Comparison of ENCODE assay signal across 11 mouse cellular contexts in the genomic region with DNA sequence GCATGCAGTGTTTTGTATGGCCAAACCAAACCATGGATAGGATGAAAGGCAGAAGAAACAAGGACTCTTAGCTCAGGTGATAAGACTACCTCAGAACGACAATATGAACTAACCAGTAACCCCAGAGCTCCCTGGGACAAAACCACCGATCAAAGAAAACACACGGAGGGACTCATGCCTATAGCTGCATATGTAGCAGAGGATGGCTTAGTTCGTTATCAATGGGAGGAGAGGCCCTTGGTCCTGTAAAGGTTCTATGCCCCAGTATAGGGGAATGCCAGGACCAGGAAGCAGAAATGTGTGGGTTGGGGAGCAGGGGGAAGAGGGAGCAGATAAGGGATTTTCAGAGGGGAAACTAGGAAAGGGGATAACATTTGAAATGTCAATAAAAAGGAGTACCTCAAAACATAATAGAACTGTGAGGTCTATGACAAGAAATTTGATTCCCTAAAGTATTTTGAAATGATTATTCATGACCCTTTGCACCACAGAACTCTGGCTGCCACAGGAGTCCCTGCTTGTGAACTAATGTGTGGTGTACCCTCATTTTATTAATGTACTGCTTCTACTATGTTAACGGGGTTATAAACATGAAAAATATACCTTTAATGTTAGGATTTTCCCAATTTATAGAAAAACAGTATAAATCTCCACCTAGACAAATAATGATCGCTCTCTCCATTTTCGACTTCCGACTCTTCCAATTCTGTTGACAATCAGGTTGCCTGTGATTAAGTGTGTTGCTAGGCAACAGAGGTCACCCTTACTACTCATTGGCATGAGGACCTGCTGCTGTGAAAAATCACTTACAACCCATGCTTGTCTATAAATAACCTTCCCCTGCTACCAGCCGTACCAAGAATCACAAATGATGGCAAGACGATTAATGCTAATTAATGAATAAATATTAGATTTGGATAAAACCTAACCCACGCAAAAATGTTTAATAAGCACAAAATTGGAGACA.
A peak's percentile ranks its signal among the peaks of the same experiment; 100 is the strongest.
DNase-seq lines count a peak whose midpoint lies in the region; ATAC-seq and TF ChIP-seq lines count a peak whose summit lies in the region.
"Had no signal": no experiment of that assay in that cellular context is flagged by ENCODE, and none has a peak within 500 bp of the region (broad histone marks: within the 10 kb centered on the region; RNA-seq: fewer than 3 reads in every experiment).

No protein-coding gene starts in this region.

- 65% methylated on average over 11 of the region's 11 CpGs for WGBS in heart, adult 2 months
- WGBS in neural tube, embryonic 11.5 days, result 51% methylated on average over 11 of the region's 11 CpGs

- no peak overlapping the region for H3K9ac ChIP-seq in heart, adult 2 months (ENCODE audit: low read depth, low read length)
- H3K9ac ChIP-seq in neural tube, embryonic 11.5 days (ENCODE audit: low read length), result no peak overlapping the region
- H3K9ac ChIP-seq: intestine, embryonic 15.5 days; liver, embryonic 15.5 days had no signal

- H3K36me3 ChIP-seq in heart, adult 2 months (ENCODE audit: control insufficient read depth, insufficient read depth, low read length), result no peaks in the 10 kb centered on the region
- H3K36me3 ChIP-seq in neural tube, embryonic 11.5 days (ENCODE audit: control insufficient read depth, insufficient read depth, low read length), result no peaks in the 10 kb centered on the region
- H3K36me3 ChIP-seq: intestine, embryonic 15.5 days; liver, embryonic 15.5 days had no signal

- no peak for TF ChIP-seq EP300 in heart, adult 2 months (IDR thresholded peaks at IDR 0.05; ENCODE audit: insufficient read depth, low read depth, low read length)

- no peaks in the 10 kb centered on the region for H3K27me3 ChIP-seq in heart, adult 2 months (ENCODE audit: control insufficient read depth, insufficient read depth, low read length)
- no peaks in the 10 kb centered on the region for H3K27me3 ChIP-seq in neural tube, embryonic 11.5 days (ENCODE audit: control insufficient read depth, insufficient read depth, low read length)
- H3K27me3 ChIP-seq: intestine, embryonic 15.5 days; liver, embryonic 15.5 days had no signal

- no peaks in the 10 kb centered on the region for H3K79me2 ChIP-seq in heart, adult 2 months (replicated peaks; ENCODE audit: control insufficient read depth, insufficient read depth, low read length)

- TF ChIP-seq CTCF in heart, adult 2 months (IDR thresholded peaks at IDR 0.05), result no peak

- H3K4me3 ChIP-seq in heart, adult 2 months, result no peak overlapping the region; the same call in 1 of the 2 replicates
- no peak overlapping the region for H3K4me3 ChIP-seq in neural tube, embryonic 11.5 days (ENCODE audit: low read depth, low read length)
- H3K4me3 ChIP-seq: intestine, embryonic 15.5 days; liver, embryonic 15.5 days had no signal

- TF ChIP-seq POLR2A in heart, adult 2 months (IDR thresholded peaks at IDR 0.05; ENCODE audit: insufficient read depth, low read depth, low read length), result no peak

- intact Hi-C loops in heart, adult 2 months (cut with DNase I), result no loop called here
- intact Hi-C loops in heart, postnatal 25 days (cut with DNase I), result no loop called here
- intact Hi-C loops in heart, postnatal 10 days (cut with DNase I), result no loop called here

- H3K4me1 ChIP-seq in heart, adult 2 months (ENCODE audit: control insufficient read depth, insufficient read depth, low read length), result no peaks in the 10 kb centered on the region
- no peaks in the 10 kb centered on the region for H3K4me1 ChIP-seq in neural tube, embryonic 11.5 days (ENCODE audit: control insufficient read depth, insufficient read depth, low read length)
- H3K4me1 ChIP-seq: intestine, embryonic 15.5 days; liver, embryonic 15.5 days had no signal

- no peak overlapping the region for H3K4me2 ChIP-seq in neural tube, embryonic 11.5 days (ENCODE audit: low read depth)
- H3K4me2 ChIP-seq: intestine, embryonic 15.5 days; liver, embryonic 15.5 days had no signal

- ATAC-seq in neural tube, embryonic 11.5 days (ENCODE audit: insufficient read depth, low FRiP score, low TSS enrichment), result peak; percentile 79
- ATAC-seq: CD4-positive, CD25-positive, alpha-beta regulatory T cell, adult 4 months; intestine, embryonic 15.5 days had no signal

- H3K9me3 ChIP-seq in neural tube, embryonic 11.5 days (ENCODE audit: control insufficient read depth, low read length), result no peaks in the 10 kb centered on the region
- H3K9me3 ChIP-seq: intestine, embryonic 15.5 days; liver, embryonic 15.5 days had no signal

- H3K27ac ChIP-seq in heart, adult 2 months, result peak overlapping the region; percentile 24; the same call in 1 of the 2 replicates
- no peak overlapping the region for H3K27ac ChIP-seq in neural tube, embryonic 11.5 days (ENCODE audit: low read depth, low read length)
- H3K27ac ChIP-seq: intestine, embryonic 15.5 days; liver, embryonic 15.5 days had no signal

- peak in 1 of 2 experiments; percentile 14 for DNase-seq in heart, adult 2 months
- DNase-seq in heart, postnatal 25 days (ENCODE audit: low spot score), result no peak
- DNase-seq in embryo, embryonic 11.5 days (ENCODE audit: low read depth, low spot score), result peak; percentile 14
- peak; percentile 46 to 55 for DNase-seq in heart, postnatal 10 days
- DNase-seq in neural tube, embryonic 11.5 days (ENCODE audit: low spot score), result no peak
- DNase-seq in thymus, postnatal 25 days, result no peak
- DNase-seq in lung, adult 18-20 months, result no peak
- no peak for DNase-seq in frontal cortex, adult 2 months (ENCODE audit: extremely low spot score in 1 of 2, low spot score in 1 of 2)

Comparison
In these comparisons a context has a peak if more than half of its experiments do, and no peak if none do; other contexts are left out.
1. DNase-seq: peak in embryo, embryonic 11.5 days (single experiment) and heart, postnatal 10 days (2 of 2); none in heart, postnatal 25 days (single experiment), neural tube, embryonic 11.5 days (single experiment), thymus, postnatal 25 days (single experiment), lung, adult 18-20 months (0 of 2) and frontal cortex, adult 2 months (0 of 2).